Mouse (Mus musculus) lung, postnatal 36 days (tissue): ENCODE measurements around the gene Tardbp.

ENCODE experiments used
- DNase-seq: peaks from one replicate; pipeline ENCODE4 v3.0.0; 2022; ENCODE audit warnings: mixed read lengths

The Tardbp gene

GRCm38 (mm10) chr4:148635309-148635708 lies 8.5 kb upstream of the Tardbp start:
- no peak for DNase-seq

DNA sequence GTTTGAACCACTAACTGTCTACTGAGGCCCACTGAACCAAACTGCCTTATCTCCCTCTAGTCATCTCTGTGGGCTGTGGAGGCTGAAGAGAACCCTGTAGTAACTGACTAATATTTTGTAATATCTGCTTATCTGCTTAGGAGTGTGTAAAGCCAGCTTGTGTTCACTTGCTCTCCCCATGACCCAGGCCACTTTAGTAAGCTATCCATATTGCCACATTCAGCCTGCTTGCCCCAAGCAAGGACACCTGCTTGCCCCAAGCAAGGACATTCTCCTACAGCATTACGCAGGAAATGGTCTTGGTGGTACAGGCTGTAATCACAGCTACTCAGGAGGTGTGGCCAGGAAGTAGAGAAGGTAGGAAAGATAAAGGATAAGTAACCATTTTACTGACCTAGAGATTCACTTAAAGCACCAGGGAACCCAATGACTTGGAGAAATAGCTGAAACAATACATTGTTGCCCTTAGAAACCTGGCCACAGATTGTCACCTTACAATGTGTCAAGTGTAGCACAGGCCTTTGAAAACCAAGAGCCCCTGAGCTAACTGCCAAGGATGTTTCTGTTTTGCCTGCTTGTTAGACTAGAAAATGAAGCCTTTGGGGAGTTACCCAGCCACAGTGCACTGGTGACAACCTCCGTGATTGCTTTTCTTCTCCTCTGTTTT lies 6.7 kb upstream of the Tardbp start:
- DNase-seq: no peak

GRCm38 (mm10) chr4:148632013-148632692 lies 5.3 kb upstream of the Tardbp start:
- DNase-seq: peak; percentile 62

GRCm38 (mm10) chr4:148627246-148627645 lies 427 bp upstream of the Tardbp start:
- DNase-seq: no peak

DNA sequence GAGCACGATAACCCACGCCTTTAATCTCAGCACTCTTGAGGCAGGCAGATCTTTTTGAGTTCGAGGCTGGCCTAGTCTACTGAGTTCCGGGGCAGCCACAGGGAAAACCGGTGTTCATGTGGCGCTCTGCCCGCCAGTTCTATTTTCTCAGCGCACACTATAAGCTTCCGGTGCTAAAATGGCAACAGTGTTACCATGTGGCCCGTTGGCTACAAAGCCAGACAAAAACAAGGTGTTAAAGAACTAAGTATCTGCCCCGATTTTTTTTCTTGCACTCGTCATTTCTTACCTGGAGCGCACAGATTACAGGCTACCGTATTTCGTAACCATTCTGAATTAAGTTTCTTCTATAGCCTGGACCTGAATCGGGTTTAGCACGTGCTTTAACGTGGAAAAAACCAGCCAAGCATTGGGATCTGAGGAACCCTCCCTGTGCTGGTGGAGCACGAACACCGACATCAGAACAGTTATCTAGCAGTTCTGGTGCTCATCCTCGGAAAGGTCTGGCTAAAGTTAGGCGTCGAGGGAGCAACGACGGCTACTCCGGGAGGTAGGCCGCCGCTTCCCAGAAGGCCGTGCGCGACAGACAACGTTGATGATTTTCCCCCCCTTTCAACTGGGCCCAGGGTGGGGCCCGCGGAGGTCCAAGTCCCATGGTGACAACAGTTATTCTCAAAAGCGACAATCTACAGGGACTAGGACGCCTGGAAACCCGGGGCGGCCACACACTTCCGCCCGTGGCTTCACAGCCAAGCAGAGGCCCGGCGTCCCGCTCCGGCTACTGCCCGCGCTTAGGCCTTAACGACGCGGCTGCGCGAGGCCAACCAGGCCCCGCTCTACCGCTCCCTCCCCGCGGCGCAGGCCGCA lies 830 bp downstream of the Tardbp start:
- DNase-seq: peak; percentile 47

- no peak for DNase-seq
These were observed 1.8 kb downstream of the Tardbp start for GRCm38 (mm10) chr4:148625010-148625409.

DNA sequence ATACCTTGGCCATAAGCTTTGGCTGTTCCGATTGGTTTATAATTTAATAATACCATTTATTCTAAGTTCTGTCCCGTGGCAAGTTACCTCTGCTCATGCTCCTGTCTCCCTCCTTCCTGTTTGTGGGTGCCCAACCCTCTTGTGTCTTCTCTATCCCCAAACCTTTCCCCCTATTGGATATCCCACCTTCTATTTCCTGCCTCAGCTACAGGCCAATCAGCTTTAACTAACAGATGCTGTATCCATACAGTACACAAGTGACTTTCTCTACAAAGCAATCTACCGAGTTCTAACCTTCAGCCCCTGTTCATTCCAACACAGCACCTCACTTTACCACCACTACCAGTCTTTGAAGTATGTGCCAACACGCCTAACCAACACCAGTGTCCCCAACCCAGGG lies 3.2 kb downstream of the Tardbp start:
- DNase-seq: no peak

GRCm38 (mm10) chr4:148622485-148622884 lies 4.3 kb downstream of the Tardbp start:
- no peak for DNase-seq

DNA sequence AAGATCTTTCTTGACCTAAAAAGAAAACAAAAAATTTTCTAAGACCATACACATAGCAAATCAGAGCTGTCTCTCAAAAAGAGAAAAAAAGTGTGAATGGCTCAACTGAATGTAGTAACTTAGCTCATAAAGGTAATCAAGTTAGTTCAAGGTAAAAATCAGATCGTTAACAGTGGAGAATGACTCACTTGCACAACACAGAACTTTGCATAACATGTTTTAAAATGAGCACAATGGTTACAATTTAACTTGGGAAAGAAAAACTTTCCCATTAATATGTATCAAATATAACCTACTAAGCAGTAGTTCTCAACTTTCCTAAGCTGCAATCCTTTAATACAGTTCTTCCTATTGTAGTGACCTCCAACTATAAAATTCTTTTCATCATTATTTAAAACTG lies 6.1 kb downstream of the Tardbp start:
- no peak for DNase-seq

GRCm38 (mm10) chr4:148619805-148620204 lies 7.0 kb downstream of the Tardbp start:
- peak; percentile 48 for DNase-seq

DNA sequence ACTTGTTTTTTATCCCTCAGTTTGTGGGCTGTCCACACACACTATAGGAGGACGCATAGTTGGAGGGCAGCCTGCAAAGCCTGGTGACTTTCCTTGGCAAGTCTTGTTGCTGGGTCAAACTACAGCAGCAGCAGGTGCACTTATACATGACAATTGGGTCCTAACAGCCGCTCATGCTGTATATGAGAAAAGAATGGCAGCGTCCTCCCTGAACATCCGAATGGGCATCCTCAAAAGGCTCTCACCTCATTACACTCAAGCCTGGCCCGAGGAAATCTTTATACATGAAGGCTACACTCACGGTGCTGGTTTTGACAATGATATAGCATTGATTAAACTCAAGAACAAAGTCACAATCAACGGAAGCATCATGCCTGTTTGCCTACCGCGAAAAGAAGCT lies 13.1 kb downstream of the Tardbp start:
- DNase-seq: no peak

DNA sequence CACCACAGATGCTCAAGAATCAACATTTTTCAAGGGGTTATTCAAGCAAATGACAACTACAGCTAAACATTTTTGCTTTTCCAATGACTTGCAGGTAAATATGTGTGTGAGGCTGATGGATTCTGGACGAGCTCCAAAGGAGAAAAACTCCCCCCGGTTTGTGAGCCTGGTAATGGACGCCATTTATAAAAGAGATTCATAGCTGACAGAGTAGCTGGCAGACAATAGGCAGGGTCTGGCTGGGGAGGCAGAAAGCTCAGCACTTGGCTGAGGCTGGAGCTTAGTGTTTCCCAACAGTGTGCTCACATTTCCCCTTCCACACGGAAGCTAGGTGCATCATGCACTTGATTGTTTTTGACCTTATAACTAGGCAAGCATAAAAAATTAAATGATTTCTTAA lies 14.3 kb downstream of the Tardbp start:
- no peak for DNase-seq

DNA sequence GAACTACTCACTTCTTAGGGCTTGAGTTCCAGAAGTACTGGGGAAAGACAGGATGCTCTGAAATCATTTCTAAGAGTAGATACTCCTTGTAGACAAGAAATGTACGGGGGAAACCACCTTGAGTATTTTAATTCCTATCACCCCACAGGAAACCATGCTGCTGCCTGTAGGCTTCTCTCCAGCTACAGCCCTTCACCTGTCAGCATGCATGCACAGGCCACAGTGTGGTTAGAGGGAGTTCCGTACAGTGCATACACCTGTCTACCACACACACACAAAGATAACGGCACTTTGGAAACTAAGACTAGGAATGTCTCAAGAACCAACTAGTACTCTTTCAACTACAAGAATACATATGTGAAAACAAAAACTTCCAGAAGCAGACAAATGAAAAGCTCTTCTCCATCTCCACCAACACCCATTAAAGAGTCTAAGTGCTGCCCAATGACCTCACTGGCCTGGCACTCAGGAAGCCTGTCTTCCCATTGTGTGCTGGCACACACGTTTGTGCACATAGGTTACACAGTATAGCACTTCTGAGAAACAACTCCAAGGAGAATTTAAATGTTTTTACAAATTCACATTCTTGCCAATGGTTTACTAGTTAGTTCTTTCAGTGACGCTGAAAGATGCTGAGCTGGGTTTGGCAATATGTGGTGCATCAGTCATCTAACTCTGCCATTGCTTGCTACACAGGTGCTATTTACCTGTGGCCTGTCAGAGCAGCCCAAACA lies 16.0 kb downstream of the Tardbp start:
- DNase-seq: no peak

GRCm38 (mm10) chr4:148609805-148610204 lies 17.0 kb downstream of the Tardbp start:
- no peak for DNase-seq

DNA sequence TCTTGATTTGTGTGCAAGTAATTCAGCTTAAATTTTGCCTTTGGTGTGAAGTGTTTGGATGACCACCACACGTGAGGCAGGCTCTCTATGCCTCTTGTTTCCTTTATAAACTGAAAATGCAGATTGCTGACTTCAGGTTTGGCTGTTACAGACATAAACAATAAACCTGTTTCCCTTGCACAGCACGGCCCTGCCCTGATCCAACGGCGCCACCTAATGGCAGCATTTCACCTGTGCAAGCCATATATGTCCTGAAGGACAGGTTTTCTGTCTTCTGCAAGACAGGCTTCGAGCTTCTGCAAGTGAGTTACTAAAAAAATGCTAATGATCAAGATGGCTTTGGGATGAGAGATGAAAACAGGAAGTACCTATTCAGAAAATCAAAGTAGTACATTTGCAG lies 19.1 kb downstream of the Tardbp start:
- DNase-seq: peak; percentile 87

DNA sequence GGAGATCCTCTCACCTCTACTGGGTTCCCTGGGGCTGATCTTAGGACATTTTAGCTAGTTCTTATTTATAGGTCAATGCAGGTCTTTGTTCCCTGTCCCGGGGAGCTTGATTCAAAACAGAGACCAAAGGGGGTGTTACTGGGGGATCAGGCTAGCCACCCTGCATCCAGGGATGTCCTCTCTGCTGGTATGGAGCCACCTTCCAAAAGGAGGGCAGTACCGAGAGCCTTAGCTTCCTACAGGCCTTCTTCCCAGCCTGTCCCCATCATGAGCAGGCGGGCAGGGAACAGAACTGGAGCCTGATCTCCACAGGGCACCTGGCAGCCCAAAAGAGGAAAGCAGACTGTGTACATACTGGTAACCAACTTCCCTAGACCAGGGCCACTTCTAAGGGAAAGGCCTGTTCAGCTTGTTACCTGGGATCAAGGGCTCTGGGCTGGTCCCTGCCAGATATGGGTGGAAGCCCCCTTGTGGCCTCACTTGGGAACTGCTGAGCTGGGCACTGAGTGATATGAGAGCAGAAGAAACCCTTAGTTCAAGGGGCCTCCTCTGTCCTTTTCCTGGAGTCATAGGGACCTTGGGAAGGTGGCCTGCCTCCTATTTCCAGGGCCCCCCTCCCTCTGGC lies 22.2 kb downstream of the Tardbp start:
- peak; percentile 84 for DNase-seq

DNA sequence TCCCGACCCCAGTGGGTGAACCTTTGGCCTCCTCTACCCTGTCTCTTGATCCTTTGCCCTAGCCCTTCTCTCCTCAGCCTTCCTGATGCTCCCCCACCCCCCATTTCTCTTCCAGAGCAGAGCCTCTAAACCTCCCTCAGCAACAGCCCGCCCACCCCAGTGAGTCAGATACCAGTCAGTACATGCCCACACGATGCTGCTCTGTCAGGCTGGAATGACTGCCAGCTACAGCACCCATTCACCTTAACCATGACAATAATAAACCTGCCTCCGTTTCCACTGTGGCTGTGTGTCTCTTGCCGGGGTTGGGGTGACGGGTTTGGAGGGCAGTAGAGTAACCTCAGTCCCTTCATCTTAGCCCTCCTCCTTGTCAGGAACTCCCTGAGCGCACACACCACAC lies 22.7 kb downstream of the Tardbp start:
- DNase-seq: no peak

GRCm38 (mm10) chr4:148603376-148604139 lies 23.3 kb downstream of the Tardbp start:
- DNase-seq: no peak

GRCm38 (mm10) chr4:148602357-148603120 lies 24.3 kb downstream of the Tardbp start, which contains the start of gene Masp2:
Gene Masp2, plus strand, starts transcription at chr4:148602554.
- no peak for DNase-seq

GRCm38 (mm10) chr4:148601871-148602270 lies 24.9 kb downstream of the Tardbp start:
- DNase-seq: no peak

DNA sequence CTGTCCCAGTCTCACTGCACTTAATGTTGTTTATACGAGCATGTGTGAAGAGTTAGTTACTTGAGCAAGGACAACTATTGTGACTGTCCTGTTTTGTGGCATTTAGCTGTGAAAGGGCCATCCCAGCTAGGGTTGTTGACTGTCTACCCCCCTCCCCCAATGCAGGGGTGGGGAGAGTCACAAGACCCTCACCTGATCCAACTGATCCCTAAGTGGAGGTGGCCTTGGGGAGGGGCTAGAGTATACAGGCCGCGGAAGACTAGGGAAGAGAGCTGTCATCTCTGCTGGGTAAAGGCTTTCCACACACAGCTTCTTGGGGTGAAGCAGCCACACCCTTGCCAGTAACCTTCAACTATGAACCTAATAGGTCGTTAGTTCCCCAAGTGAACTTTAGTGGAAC lies 26.5 kb downstream of the Tardbp start:
- DNase-seq: no peak
